Mouse (Mus musculus): ENCODE results near the gene Hic2.
"Not testable (repeated sequence)": the region's sequence is repeated elsewhere in the genome, so short reads cannot be mapped to it uniquely, and the experiment has no call there.

Gene Hic2

DNA sequence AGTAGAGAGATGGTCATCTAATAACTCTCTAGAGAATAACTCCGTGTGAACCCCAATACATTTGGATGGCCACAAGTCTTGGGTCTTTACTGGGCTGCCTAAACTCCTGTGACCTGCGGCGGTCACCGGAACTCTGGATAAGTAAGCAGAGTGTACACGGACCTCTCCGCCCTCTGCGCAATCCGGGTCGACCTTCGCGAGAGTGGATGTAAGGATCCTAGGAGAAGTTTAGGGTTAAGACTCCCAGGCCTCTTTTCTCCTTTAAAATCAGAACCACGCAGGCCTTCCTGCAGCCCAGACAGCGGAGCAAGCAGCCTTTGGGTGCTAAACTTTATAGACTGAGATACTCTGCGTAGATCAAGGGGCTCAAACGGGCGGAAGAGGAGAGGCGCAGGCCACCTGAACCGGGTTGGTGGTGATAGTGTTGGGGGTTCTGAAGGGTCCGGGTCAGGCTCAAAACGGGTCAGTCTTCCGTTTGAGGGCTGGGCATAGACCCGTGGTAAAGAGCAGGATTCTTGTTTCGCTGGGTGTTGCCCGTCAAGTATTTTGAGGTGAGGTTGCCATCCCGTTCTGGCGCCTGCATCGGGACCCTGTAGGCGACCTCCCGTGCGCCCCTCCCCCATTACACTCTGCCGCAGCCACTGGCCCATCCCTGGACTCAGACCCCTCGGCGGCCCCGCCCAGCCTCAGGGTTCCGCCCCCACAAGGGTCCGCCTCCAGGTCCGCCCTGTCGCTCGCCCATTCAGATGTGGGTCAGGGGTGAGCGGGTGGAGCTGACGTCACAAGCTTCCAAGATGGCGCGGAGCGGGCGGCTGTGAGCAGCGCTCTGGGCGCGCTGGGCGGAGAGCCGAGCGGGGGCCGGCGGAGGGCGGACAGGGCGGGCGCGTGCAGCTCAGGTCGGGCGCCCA is at the start of gene Hic2:
Gene Hic2 (plus strand): TSS at position 779 of the 908 bp plus-strand sequence.
- DNase-seq (ENCODE audit: low read depth), result peak; percentile 97

DNA sequence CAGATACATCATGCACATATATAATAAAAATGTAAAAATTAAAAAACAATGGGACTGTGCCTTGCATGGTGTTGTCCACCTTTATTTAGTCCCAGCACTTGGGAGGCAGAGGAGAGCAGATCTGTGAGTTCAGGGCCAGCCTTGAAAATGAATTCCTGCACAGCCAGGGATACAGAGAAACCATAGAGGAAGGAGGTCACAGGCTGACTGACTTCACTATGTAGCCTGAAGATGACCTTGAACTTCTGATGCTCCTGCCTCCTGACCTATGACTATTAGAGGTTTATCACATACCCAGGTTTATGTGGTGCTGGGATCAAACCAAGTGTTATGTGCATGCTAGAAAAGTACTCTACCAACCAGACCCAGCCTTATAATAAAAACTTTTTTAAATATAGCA is 47.9 kb upstream of the Hic2 start:
- no peak for DNase-seq (ENCODE audit: low read depth)

DNA sequence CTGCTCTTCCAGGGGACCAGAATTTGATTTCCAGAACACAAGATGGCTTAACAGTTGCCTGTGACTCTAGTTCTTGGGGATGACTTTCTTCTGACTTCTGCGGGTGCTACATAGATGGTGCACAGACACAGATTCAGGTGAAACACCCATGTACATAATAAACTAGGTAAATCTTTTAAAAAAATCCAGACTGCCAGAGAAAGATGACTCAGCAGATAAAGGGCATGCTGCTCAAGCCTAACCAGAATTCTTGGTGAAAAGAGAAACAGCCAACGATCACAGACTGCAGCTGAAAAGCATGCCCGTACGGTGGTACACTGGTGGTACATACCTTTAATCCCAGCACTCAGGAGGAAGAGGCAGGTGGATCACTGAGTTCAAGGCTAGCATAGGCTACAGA is 39.5 kb upstream of the Hic2 start:
- no peak for DNase-seq (ENCODE audit: low read depth)

DNA sequence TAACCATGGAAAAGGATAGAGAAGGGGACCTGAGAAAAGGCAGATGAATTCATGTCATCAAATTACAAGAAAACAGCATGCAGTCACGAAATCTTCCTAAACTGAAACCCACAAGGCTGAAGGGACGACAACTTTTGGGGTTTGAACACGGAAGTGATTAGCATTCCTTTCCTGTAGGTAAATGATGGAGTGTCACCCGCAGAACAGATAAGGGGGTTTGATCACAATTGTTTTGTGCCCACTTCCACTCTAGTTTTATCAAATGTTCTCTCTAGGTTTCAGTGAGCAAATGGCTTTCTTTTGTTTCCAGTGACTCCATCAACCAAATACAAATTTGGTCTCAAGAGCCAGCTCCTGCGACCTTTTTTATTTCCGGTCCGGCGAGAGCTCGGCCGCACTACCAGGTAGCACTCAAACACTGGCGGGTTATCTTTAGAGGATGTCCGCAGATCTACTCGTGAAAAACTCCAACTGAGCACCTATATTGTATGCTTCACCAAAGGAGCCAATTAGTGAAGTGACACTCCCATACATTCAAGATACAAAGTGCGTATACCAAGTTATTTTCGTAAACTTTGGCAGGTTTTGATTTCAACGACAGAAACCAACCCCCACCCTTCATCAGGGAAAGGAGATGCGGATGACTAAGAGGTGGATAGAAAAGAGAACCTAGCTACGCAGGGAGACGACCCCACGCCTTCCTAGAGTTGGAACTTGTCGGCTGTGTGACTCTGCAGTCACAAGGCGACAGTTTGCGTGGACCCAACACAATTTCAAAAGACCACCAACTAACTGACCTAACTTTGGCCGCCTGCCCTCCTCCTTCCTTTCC is 33.0 kb upstream of the Hic2 start:
- peak; percentile 13 for DNase-seq (ENCODE audit: low read depth)

DNA sequence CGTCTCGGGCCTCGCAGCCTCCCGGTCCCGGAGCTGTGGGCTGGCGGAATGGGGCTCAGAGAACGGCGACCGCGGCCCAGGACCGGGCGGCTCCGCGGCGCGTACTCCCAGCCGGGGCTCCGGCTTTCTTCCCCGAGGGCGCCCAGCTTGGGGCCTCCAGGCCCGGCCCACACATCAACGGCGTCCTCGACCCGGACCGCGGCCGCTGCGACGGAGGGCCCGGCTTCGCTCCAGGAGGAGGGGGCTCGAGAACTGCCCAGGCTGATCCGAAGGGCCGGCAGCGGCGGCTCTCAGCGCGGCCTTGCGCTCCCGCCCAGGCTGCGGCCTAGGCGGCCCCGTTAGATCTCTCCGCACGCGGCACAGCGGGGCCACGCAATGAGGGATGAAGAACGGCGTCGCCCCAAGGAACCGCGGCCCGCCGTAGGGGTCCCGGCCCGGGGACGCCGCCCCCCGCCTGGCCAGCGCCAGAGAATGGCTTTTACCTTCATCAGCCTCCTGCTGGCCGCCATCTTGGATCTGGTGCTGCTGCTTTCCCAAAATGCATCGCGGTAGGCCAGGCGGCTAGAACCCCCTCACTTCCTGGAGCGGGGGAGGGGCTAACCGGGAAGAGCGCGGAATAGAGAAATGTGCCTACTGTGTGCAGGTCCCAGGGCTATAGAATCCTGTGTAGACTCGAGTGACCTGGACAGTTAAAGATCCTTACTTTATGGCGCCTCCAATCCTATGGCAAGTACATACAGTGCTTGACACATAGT is 32.2 kb upstream of the Hic2 start:
- DNase-seq (ENCODE audit: low read depth), result peak; percentile 91

DNA sequence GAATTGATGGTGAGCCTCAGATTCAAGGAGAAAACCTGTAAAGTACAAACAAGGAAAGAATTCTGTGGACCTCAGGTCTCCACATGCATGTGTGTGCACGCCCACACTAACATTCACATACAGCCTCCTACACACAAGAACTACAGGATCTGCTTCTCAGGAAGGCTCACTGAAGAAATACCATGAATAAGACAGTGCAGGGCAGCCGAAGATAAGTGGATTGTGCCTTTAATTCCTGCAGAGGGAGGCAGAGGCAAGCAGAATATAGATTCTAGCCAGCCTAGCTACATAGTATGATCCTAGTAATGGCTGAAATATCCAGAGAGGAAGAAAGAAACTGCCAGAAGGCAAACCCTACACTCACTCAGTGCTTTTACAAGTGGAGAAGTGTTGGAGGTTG is 31.4 kb upstream of the Hic2 start:
- peak; percentile 84 for DNase-seq (ENCODE audit: low read depth)

DNA sequence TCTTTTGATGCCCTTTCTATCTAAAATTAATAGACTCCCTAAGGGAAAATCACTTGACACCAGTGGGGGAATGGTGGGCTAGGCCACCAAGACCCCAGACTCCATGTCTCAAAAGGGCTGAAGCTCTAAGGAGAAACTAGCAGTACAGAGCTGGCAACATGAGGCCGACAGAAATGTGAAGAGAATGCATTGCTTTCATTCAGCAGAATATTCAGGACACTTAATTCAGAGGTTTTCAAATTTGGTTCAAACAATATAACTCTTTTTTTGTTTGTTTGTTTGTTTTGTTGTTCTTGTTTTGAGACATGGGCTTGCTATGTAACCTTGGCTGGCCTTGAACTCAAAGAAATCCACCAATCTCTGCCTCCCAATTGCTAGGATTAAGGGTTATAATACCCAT is 30.8 kb upstream of the Hic2 start, which contains the start of gene Ube2l3:
Gene Ube2l3 (minus strand): TSS at position 101 of the 400 bp plus-strand sequence.
- DNase-seq (ENCODE audit: low read depth), result no peak

DNA sequence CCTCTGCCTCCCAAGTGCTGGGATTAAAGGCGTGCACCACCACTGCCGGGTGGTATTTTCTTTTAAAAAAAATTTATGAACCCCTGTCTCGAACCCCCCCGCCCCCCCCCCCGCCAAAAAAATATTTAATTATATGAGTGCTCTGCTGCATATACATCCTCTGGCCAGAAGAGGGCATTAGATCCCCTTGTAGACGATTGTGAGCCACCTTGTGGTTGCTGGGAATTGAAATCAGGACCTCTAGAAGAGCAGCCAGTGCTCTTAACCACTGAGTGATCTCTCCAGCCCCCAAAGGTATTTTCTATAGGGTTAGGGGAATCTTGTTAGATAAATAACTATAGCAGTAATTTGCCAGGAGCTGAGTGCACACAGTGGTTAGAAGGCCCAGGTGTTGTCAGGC is 28.4 kb upstream of the Hic2 start:
- peak; percentile 77 for DNase-seq (ENCODE audit: low read depth)

DNA sequence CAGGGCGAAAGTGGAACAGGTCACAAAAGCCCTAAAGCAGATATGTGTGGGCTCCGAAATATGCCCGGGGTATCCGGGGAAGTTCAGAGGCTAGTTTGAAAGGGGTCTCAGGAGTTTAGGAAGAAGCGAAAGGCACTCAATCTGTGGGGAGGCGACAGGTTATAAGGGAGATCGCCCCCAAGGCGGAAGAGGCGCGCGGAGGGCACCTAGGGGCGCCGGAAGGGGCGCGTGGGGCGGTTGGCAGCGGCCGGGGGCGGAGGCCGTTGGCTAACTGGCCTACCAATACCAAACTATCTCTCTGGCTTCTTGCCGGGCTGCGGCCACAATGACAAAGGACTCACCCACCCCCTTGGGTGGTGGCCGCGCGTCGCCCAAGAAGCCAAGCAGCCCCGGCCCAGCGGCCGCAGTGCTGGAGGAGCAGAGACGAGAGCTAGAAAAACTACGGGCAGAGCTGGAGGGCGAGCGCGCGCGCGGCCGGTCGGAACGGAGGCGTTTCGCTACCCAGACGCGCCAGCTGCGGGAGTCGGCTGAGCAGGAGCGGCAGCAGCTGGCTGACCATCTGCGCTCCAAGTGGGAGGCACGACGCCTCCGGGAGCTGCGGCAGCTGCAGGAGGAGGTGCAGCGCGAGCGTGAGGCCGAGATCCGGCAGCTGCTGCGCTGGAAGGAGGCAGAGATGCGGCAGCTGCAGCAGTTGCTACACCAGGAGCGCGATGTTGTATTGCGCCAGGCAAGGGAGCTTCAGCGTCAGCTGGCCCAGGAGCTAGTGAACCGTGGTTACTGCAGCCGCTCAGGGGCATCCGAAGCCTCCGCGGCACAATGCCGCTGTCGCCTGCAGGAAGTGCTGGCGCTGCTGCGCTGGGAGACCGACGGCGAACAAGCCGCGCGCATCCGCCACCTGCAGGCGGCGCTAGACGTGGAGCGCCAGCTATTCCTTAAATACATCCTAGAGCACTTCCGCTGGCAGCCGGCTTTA is 24.7 kb upstream of the Hic2 start, which contains the start of gene Rimbp3:
Gene Rimbp3 (plus strand): TSS at position 215 of the 973 bp plus-strand sequence.
- peak; percentile 91 for DNase-seq (ENCODE audit: low read depth)

DNA sequence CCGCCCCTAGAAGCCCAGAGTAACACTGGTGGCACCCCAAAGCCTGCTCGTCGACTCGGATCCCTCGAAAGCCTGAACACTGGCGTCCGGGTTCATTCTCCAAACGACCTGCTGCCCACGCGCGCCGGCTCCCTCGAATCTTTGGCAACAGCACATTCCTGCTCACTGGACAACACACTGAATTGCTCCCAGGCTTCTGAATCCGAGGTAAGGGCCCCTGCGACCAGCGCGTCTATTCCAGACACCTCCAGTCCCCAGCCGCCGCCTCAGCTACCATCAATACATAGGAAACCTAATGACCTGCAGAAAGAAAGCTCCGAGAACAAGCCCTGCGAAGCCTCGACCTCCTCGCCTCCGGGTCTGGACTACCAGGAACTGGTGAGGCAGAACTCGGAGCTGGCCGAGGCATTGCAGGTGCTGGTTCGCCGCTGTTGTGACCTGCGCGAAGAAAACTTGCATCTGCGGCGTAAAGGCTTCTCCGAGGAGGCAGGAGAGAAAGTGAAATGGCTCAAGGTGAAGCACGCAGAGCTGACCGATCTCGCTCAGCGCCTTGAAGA is 23.9 kb upstream of the Hic2 start:
- no peak for DNase-seq (ENCODE audit: low read depth)

DNA sequence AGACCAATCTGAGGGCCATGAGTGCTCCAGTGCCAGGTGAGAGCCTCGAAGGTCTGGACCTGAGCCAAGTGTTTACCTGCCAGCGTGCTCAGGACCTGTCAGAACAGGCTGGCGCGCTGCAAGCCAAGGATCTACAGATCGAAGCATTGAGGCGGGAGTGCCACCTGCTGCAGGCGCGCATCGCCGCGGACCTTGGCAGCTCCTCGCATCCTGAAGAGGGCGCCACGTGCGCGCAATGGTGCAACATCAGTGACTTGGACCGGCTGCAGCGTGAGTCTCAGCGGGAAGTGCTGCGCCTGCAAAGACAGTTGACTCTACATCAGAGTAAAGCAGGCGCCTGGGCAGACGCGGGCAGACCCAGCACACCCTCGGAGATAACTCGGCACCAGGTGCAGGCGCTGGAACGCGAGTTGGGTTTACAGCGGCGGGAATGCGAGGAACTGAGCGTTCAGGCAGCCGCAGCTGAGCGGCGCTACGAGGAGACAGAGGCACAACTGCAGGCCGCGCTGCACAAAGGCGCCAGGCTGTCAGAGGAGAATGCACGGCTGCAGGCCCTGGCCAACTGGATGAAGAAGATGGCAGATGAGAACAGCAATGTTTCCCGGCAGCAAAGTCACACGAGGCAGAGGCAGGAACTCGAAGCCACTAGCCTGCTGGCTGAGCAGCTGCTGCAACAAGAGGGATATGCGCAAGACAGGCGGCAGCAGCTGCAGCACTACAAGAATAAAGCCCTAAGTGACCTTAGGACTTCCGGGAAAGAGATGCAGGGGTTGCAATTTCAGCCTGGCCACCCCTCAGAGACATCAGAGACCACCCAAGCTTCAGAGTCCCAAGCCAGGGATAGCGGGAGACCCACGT is 23.2 kb upstream of the Hic2 start:
- DNase-seq (ENCODE audit: low read depth), result peak; percentile 48

DNA sequence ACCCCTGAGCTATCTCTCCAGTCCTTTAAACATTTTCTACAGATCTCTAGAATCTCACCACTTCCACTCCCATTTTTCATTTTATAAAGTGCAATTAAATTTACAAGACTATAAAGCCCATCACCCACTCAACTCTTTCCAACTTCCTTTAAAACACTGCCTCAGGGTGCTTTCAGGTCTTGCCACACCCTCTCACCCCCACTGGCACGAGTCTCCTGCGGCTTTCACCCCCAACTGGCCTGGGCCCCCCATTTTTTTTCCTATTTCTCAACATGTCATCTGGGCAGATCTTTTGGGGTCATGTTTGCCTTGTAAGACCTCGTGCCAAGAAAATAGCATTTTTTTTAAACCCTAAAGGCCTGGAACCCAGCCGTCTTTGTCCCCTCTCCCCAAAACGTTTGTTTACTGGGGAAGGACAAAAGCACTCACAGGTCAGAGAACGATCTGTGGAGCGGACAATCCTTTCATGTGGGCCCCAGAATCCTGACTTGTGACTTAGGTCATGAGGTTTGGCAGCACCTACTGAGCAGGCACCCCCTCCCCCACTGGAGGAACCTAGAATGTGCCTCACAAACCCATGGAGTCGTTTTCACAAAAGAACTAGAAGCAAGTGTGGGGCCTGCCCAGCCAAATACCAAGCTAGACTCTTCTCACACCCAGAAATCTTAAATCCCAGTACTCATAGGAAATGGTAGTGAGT is 16.3 kb upstream of the Hic2 start:
- no peak for DNase-seq (ENCODE audit: low read depth)

DNA sequence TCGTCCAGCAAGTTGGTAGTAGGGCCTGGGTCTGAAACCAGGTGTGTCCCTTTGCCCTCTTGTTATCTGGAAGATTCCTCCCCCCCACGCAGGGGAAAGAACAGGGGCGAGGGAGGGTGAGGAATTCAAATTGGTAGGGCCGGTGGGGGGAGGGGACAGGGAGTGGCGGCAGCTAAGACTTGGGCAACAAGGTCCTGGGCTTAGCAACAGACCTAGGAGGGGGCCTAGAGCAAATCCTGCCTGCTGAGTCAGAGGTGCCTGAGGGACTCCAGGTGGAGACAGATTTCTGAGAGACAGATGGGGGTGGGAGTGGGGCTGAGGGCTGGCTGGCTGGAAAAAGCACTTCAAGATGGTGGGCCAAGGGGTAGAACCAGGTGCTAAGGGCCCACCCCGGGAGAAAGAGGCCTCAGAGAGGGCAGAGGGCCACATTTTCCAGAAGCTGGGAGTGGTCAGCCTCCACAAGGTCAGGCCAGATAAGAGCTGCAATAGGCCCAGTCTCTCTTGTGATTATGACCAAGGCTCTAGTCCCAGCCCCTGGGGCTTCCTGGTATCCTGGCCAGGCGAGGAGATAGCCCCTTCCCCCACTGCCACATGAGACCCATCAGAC is 13.1 kb upstream of the Hic2 start:
- DNase-seq (ENCODE audit: low read depth), result peak; percentile 24

DNA sequence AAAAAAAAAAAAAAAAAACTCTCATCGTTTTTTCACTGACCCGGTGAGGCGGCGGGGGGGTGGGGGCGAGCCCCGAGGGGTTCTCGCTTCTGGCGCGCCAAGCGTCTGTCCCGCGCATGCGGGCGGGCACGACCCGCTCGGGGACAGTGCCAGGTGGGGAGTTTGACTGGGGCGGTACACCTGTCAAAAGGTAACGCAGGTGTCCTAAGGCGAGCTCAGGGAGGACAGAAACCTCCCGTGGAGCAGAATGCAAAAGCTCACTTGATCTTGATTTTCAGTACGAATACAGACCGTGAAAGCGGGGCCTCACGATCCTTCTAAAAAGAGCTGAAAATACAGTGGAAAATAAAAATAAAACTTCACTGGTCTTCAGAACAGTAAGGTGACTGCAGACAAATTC is 11.2 kb upstream of the Hic2 start:
- DNase-seq (ENCODE audit: low read depth), result peak; percentile 90

DNA sequence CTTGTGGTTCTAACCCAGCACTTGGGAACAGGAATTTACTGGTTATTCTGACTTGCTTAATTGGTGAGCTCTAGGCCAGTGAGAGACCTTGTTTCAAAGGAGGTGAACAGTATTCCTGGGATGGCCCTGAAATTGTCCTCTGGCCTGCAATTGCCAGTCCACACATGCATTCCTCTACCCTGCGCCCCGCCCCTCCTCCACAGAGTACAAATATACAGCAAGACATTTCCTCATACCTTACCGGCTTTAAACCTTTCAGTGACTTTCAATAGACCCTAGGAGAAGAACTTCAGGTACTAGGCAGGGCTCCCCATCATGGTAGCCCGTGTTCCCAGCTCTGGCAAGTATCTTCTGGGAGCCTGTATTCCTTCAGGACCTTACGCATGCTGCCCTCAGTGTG is 7.8 kb upstream of the Hic2 start:
- no peak for DNase-seq (ENCODE audit: low read depth)

DNA sequence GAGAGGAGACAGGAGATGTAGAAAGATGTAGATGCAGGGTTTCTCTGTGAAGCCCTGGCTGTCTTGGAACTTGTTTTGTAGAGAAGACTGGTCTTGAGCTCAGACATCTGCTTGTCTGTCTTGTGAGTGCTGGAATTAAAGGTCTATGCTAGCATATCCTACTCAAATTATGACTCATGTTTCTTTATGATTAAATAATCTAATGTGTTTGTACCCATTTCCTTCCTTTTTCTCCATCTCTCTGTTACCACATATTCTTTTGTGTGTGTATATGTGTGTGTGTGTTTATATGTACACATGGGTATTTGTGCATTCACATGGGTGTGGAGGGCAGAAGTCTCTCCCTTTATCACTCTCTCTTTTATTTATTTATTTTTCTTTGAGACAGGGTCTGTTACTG is 6.9 kb upstream of the Hic2 start:
- DNase-seq (ENCODE audit: low read depth), result no peak

DNA sequence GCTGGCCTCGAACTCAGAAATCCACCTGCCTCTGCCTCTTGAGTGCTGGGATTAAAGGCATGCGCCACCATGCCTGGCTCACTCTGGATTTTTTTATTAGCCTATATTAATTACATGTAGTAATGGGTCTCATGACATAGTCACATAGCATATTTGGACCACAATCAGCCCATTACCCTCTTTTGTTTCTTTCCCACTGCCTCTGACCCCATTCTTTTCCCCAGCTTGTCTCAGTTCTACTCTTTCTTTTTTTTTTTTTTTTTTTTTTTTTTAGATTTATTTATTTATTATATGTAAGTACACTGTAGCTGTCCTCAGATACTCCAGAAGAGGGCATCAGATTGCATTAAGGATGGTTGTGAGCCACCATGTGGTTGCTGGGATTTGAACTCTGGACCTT is 1.8 kb upstream of the Hic2 start:
- not testable (repeated sequence) for DNase-seq (ENCODE audit: low read depth)

DNA sequence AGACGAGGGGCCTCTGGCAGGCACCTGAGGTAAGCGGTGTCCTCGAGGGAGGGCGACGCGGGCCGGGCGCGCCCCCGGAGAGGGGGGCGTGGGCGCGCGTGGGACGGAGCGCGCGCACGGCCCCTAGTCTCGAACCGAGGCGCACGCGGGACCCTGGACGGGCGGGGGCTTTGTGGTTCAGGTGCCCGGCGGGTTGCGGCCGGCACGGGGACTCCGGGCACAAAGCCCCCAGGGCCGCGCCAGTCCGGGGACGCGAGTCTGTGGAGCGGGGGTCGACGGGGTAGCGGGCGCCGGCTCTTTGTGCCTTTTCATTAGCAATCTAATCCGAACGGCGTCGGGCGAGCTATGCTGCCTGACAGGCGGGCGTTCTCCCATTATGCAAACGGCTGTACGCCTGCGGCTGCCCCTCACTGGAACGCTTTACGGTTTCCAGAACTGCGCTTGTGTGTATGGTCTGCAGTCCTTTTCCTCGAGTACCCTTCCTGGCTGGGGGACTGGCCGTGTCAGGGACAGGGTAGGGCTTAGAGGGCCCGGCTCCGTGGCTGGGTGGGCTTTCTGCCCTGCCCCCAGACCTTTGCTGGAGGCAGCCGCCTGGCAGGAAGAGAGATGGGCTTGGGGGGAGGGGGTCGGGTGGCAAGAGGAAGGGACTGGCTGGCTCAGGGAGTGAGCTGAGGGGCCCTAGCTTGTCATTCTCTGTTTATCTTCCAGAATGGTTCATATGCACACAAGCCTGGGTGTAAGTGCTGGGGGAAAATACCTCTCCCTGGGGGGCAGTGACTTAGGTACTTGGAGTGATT is 528 bp downstream of the Hic2 start:
- peak; percentile 61 for DNase-seq (ENCODE audit: low read depth)
